Mouse (Mus musculus) liver, adult 2 months (tissue): ENCODE results near the gene Washc1. TPM values are rescaled to one million over a fixed set of nuclear protein-coding genes. Genes with fewer than 3 reads are reported as not detected.
"Not testable (repeated sequence)": the region's sequence is repeated elsewhere in the genome, so short reads cannot be mapped to it uniquely, and the experiment has no call there.

Source experiments
- DNase-seq: peaks from one replicate; pipeline ENCODE4 v3.0.0-alpha.2; 2011; ENCODE audit warnings: low read depth, low spot score; ENCODE audit errors: extremely low read depth
- H3K27ac ChIP-seq: fragments of 200-500 bp; replicated peaks from 2 replicates; pipeline ENCODE4 v1.5.1; 2012; ENCODE audit warnings: low read depth, mild to moderate bottlenecking, control low read depth, inconsistent platforms, low read length; ENCODE audit not compliant: insufficient read depth
- H3K27me3 ChIP-seq: fragments of 200-500 bp; 2 replicates; pipeline ENCODE4 v1.6.1; 2012; ENCODE audit warnings: mild to moderate bottlenecking, moderate library complexity, low read length, inconsistent platforms; ENCODE audit not compliant: control insufficient read depth, insufficient read depth
- H3K36me3 ChIP-seq: fragments of 200-500 bp; 2 replicates; pipeline ENCODE4 v1.6.1; 2012; ENCODE audit warnings: low read length, inconsistent platforms; ENCODE audit not compliant: control insufficient read depth, insufficient read depth
- H3K4me1 ChIP-seq: fragments of 200-500 bp; 2 replicates; pipeline ENCODE4 v1.6.1; 2011; ENCODE audit warnings: low read length; ENCODE audit not compliant: control insufficient read depth, insufficient read depth
- H3K4me3 ChIP-seq: fragments of 200-500 bp; 2 replicates; pipeline ENCODE4 v1.5.1; 2011; ENCODE audit warnings: low read depth, mild to moderate bottlenecking, control low read depth, low read length, moderate library complexity; ENCODE audit not compliant: insufficient read depth
- H3K79me2 ChIP-seq: fragments of 200-500 bp; 2 replicates; pipeline ENCODE4 v1.6.1; 2012; ENCODE audit warnings: inconsistent platforms, mild to moderate bottlenecking, low read length, moderate library complexity; ENCODE audit not compliant: control insufficient read depth, insufficient read depth
- H3K9ac ChIP-seq: fragments of 200-500 bp; 2 replicates; pipeline ENCODE4 v1.6.1; 2012; ENCODE audit warnings: low read depth, mild to moderate bottlenecking, control low read depth, inconsistent platforms, low read length
- CTCF ChIP-seq: fragments of 200-500 bp; IDR thresholded peaks from 2 replicates; pipeline ENCODE4 v1.5.1; 2011; ENCODE audit warnings: low read depth, low read length, control low read depth
- POLR2A ChIP-seq: fragments of 200-500 bp; IDR thresholded peaks from 2 replicates; pipeline ENCODE4 v1.6.1; 2011; ENCODE audit warnings: low read length, control low read depth; ENCODE audit not compliant: insufficient read depth; ENCODE audit errors: extremely low read depth
- WGBS: fragments of 180-500 bp; shearing (Covaris S2); methylation state at CpG from one replicate; pipeline ENCODE4 v1.1.7; 2018; 5-methylcytosine and 5-hydroxymethylcytosine counted together
- polyA plus RNA-seq: library from polyadenylated mRNA; depleted of rRNA; stranded (reverse); fragments of >200 nt; gene quantifications from 2 replicates; pipeline ENCODE4 v1.2.3, GENCODE M21; 2012; rRNA removed
- total RNA-seq: library from RNA; depleted of rRNA; stranded (reverse); fragments of >200 nt; gene quantifications from 2 replicates; pipeline ENCODE4 v1.2.3, GENCODE M21; 2014; rRNA removed

Gene Washc1
- total RNA-seq (10.1 and 11.7 TPM in 2 replicates), polyA plus RNA-seq (21.1 and 24.9 TPM in 2 replicates)

GRCm38 (mm10) chr17:66111402-66111959 is at the start of gene Washc1:
TSS of gene Washc1 (plus strand) at chr17:66111545.
- WGBS = under 1% methylated on average over 40 of the region's 41 CpGs
- TF ChIP-seq CTCF (no peak), POLR2A (0 out of 2 replicates have a peak, but pooled peaks have one; percentile 48)

DNA sequence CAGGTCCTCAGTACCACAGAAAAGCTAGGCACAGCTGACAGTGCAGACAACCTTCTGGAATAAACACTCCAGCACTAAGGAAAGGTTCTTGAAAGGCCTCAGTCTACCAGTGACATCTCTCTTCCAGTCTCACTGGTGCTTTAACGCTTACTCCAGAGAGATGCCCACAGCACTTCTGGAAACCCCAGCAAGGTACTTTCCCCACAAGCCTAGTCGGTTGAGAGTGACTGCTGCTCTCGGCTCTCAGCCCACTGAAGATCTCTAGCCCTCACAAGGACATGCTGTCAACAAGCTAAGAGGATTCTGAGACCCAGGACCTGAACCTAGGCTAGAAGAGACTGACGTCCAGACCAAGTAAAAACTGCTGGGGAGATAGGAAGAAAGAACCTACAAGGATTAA is 46.2 kb upstream of the Washc1 start:
- no peak overlapping the region for H3K9ac ChIP-seq
- no peak for DNase-seq
- no peak overlapping the region for H3K27ac ChIP-seq
- H3K27me3 ChIP-seq = no peaks in the 10 kb centered on the region
- H3K4me3 ChIP-seq = no peak overlapping the region
- no peaks in the 10 kb centered on the region for H3K36me3 ChIP-seq
- no peaks in the 10 kb centered on the region for H3K4me1 ChIP-seq
- H3K79me2 ChIP-seq = peaks cover 45% of the 10 kb centered on the region
- WGBS = 84% methylated on average over 4 of the region's 4 CpGs
- TF ChIP-seq CTCF = no peak
- no peak for TF ChIP-seq POLR2A

More at GRCm38 (mm10) chr17:66111402-66111959, at the start of gene Washc1:
- Histone ChIP-seq H3K27ac (peak within 1 kb of the TSS; percentile 83), H3K9ac (peak within 1 kb of the TSS; percentile 98), H3K27me3 (no peaks in the 10 kb centered on the region), H3K79me2 (0 out of 2 replicates have a peak, but pooled peaks cover 4% of the 10 kb centered on the region), H3K4me1 (peaks cover 13% of the 10 kb centered on the region), H3K36me3 (peaks cover 5% of the 10 kb centered on the region; the same call in 1 of the 2 replicates), H3K4me3 (peak within 1 kb of the TSS; percentile 99)
- peak; percentile 82 for DNase-seq

- not testable (repeated sequence) for H3K4me3 ChIP-seq, H3K36me3 ChIP-seq, H3K4me1 ChIP-seq, H3K9ac ChIP-seq, H3K27me3 ChIP-seq, DNase-seq, H3K27ac ChIP-seq
- 98% methylated on average over 2 of the region's 2 CpGs for WGBS
- peaks cover 35% of the 10 kb centered on the region for H3K79me2 ChIP-seq
Observed at GRCm38 (mm10) chr17:66069036-66069435, 42.3 kb upstream of the Washc1 start.

DNA sequence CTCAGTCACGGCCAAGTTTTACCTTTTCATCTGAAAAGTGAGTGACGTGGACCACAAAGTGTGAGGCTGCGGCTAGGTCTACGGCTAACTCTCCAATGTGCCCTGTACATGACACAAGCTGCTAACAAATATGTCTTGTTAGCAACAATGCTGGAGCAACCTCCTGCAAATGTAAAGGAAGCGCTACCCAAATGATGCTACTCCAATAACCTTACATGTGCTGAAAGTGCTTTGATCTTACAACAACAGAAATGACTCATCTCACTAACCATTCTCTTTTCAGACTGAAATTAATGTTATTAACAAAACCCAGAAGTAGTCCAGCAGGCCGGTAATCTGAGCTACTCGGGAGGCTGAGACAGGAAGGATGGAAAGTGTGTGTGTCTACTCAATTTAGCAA is 37.4 kb upstream of the Washc1 start:
- H3K36me3 ChIP-seq = peaks cover 3% of the 10 kb centered on the region; the same call in 1 of the 2 replicates
- H3K27me3 ChIP-seq = no peaks in the 10 kb centered on the region
- DNase-seq = no peak
- TF ChIP-seq POLR2A (no peak), CTCF (no peak)
- no peak overlapping the region for H3K27ac ChIP-seq
- peaks cover 16% of the 10 kb centered on the region; the same call in 1 of the 2 replicates for H3K79me2 ChIP-seq
- no peak overlapping the region for H3K9ac ChIP-seq
- no peak overlapping the region for H3K4me3 ChIP-seq
- 88% methylated on average over 7 of the region's 7 CpGs for WGBS
- peaks cover 6% of the 10 kb centered on the region; the same call in 1 of the 2 replicates for H3K4me1 ChIP-seq

DNA sequence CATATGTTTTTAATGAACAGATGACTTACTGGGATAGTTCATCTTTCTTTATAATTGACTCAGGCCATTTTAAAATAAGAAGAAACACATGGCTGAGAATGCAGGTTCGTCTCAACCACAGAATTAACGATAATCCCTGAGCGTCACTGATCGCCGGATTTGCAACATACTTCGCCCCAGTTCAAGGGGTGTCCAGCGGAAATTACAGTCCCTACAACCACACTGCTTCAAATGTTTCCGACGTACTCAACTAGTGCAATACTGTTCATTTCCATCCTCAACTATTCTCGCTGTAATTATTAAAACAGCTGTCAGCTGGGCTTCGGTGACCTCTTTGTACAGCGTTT is 35.5 kb upstream of the Washc1 start:
- no peak for DNase-seq
- H3K27ac ChIP-seq = no peak overlapping the region
- H3K36me3 ChIP-seq = peaks cover 15% of the 10 kb centered on the region
- H3K4me3 ChIP-seq = peak overlapping the region; percentile 86
- peak overlapping the region; percentile 89 for H3K9ac ChIP-seq
- H3K79me2 ChIP-seq = peaks cover 9% of the 10 kb centered on the region; the same call in 1 of the 2 replicates
- peaks cover 6% of the 10 kb centered on the region; the same call in 1 of the 2 replicates for H3K4me1 ChIP-seq
- H3K27me3 ChIP-seq = no peaks in the 10 kb centered on the region
- WGBS = 5% methylated on average over 12 of the region's 12 CpGs
- TF ChIP-seq POLR2A (no peak), CTCF (no peak)
